Mouse (Mus musculus): ENCODE results near the gene Dpyd.

- TF ChIP-seq CTCF (IDR thresholded peaks at IDR 0.05; ENCODE audit: low read depth) (no peak), EP300 (optimal IDR thresholded peaks at IDR 0.05) (no peak)
Observed at GRCm38 (mm10) chr3:119128076-119128475, 566.1 kb downstream of the Dpyd start.

Data from stomach, postnatal 0 days (tissue).